Mouse (Mus musculus) MEL (cell line): ENCODE measurements around the gene Tbc1d2b. TPM values are rescaled to one million over a fixed set of nuclear protein-coding genes. Genes with fewer than 3 reads are reported as not detected.

Source experiments
- DNase-seq: peaks from one replicate; pipeline ENCODE4 v3.0.0; 2011; ENCODE audit warnings: low read depth, low spot score
- H3K27ac ChIP-seq: 2 replicates; pipeline ENCODE4 v1.5.1; 2012; ENCODE audit warnings: low read depth, mild to moderate bottlenecking, control low read depth, low read length, moderate library complexity; ENCODE audit not compliant: control insufficient read depth
- H3K27me3 ChIP-seq, 2 experiments: fragments of 150-350 bp in 1 of 2; sonication (generic) in 1 of 2; 2 replicates each; pipeline ENCODE4 v1.6.1; 2012; ENCODE audit warnings: low read length in 2 of 2, mild to moderate bottlenecking in 2 of 2, improper control_type of control experiment in 1 of 2, moderate library complexity in 1 of 2; ENCODE audit not compliant: insufficient read depth in 2 of 2, control insufficient read depth in 1 of 2
- H3K36me3 ChIP-seq, 2 experiments: 2 replicates each; pipeline ENCODE4 v1.6.1; 2012 to 2014; ENCODE audit warnings: low read length in 2 of 2, improper control_type of control experiment in 1 of 2, inconsistent platforms in 1 of 2, mild to moderate bottlenecking in 1 of 2; ENCODE audit not compliant: insufficient read depth in 2 of 2, control insufficient read depth in 1 of 2
- H3K4me1 ChIP-seq, 2 experiments: fragments of 150-350 bp in 1 of 2; sonication (generic) in 1 of 2; 2 replicates each; pipeline ENCODE4 v1.6.1; 2012; ENCODE audit warnings: low read length in 2 of 2, improper control_type of control experiment in 1 of 2, mild to moderate bottlenecking in 1 of 2; ENCODE audit not compliant: insufficient read depth in 2 of 2, control insufficient read depth in 1 of 2
- H3K4me3 ChIP-seq, 2 experiments: fragments of 150-350 bp in 1 of 2; sonication (generic) in 1 of 2; 2 replicates each; pipeline ENCODE4 v1.5.1; 2012; ENCODE audit warnings: low read depth in 2 of 2, low read length in 2 of 2, mild to moderate bottlenecking in 2 of 2, moderate library complexity in 2 of 2, control low read depth in 1 of 2, improper control_type of control experiment in 1 of 2; ENCODE audit not compliant: control insufficient read depth in 1 of 2, insufficient read depth in 1 of 2
- H3K79me2 ChIP-seq: 2 replicates; pipeline ENCODE4 v1.6.1; 2012; ENCODE audit warnings: mild to moderate bottlenecking, low read length, moderate library complexity; ENCODE audit not compliant: control insufficient read depth, poor library complexity, insufficient read depth
- H3K9ac ChIP-seq: 2 replicates; pipeline ENCODE4 v1.6.1; 2012; ENCODE audit warnings: low read depth, mild to moderate bottlenecking, control low read depth, low read length, moderate library complexity; ENCODE audit not compliant: control insufficient read depth, poor library complexity, severe bottlenecking
- H3K9me3 ChIP-seq: fragments of 150-350 bp; sonication (generic); replicated peaks from 2 replicates; pipeline ENCODE4 v1.6.1; 2012; ENCODE audit warnings: mild to moderate bottlenecking, low read length, improper control_type of control experiment, moderate library complexity; ENCODE audit not compliant: insufficient read depth
- BHLHE40 ChIP-seq: IDR thresholded peaks from 2 replicates; pipeline ENCODE4 v1.6.1; 2012; ENCODE audit warnings: low read depth, mild to moderate bottlenecking, inconsistent platforms, low read length, improper control_type of control experiment, borderline replicate concordance
- CHD1 ChIP-seq: IDR thresholded peaks from 2 replicates; pipeline ENCODE4 v1.6.1; 2012; ENCODE audit warnings: low read depth, mild to moderate bottlenecking, inconsistent platforms, low read length, improper control_type of control experiment
- CTCF ChIP-seq, 3 experiments: IDR thresholded peaks in 2 of 3; conservative IDR thresholded peaks in 1 of 3; 2 replicates each; pipeline ENCODE4 v1.5.1; 2011 to 2012; ENCODE audit warnings: low read length in 3 of 3, low read depth in 2 of 3, mild to moderate bottlenecking in 2 of 3, improper control_type of control experiment in 1 of 3, inconsistent platforms in 1 of 3, mixed read lengths in 1 of 3, moderate library complexity in 1 of 3; ENCODE audit not compliant: control insufficient read depth in 1 of 3, insufficient read depth in 1 of 3, poor library complexity in 1 of 3, severe bottlenecking in 1 of 3
- ELF1 ChIP-seq: IDR thresholded peaks from 2 replicates; pipeline ENCODE4 v1.6.1; 2014; ENCODE audit warnings: low read depth, mild to moderate bottlenecking, inconsistent platforms, low read length, improper control_type of control experiment, moderate library complexity
- EP300 ChIP-seq, 2 experiments: IDR thresholded peaks; 2 replicates each; pipeline ENCODE4 v1.6.1; 2011; ENCODE audit warnings: improper control_type of control experiment in 2 of 2, low read length in 2 of 2, low read depth in 1 of 2, mild to moderate bottlenecking in 1 of 2
- ETS1 ChIP-seq: IDR thresholded peaks from 2 replicates; pipeline ENCODE4 v1.6.1; 2012; ENCODE audit warnings: low read depth, mild to moderate bottlenecking, inconsistent platforms, low read length, improper control_type of control experiment, moderate library complexity
- GABPA ChIP-seq: IDR thresholded peaks from 2 replicates; pipeline ENCODE4 v1.6.1; 2012; ENCODE audit warnings: low read depth, mild to moderate bottlenecking, inconsistent platforms, low read length, improper control_type of control experiment, moderate library complexity
- GATA1 ChIP-seq: IDR thresholded peaks from 2 replicates; pipeline ENCODE4 v1.6.1; 2011; ENCODE audit warnings: low read depth, low read length, improper control_type of control experiment
- JUND ChIP-seq: IDR thresholded peaks from 2 replicates; pipeline ENCODE4 v1.6.1; 2011; ENCODE audit warnings: low read depth, mild to moderate bottlenecking, improper control_type of control experiment, low read length
- KAT2A ChIP-seq: conservative IDR thresholded peaks from 2 replicates; pipeline ENCODE4 v1.6.1; 2012; ENCODE audit warnings: low read depth, low read length, improper control_type of control experiment, inconsistent platforms
- MAFK ChIP-seq: IDR thresholded peaks from 2 replicates; pipeline ENCODE4 v1.6.1; 2011; ENCODE audit warnings: low read depth, mild to moderate bottlenecking, low read length, improper control_type of control experiment, borderline replicate concordance
- MXI1 ChIP-seq: IDR thresholded peaks from 2 replicates; pipeline ENCODE4 v1.6.1; 2011; ENCODE audit warnings: mild to moderate bottlenecking, low read depth, low read length, improper control_type of control experiment
- MYB ChIP-seq: IDR thresholded peaks from 2 replicates; pipeline ENCODE4 v1.6.1; 2011; ENCODE audit warnings: mild to moderate bottlenecking, low read depth, low read length, improper control_type of control experiment
- MYC ChIP-seq: IDR thresholded peaks from 2 replicates; pipeline ENCODE4 v1.6.1; 2011; ENCODE audit warnings: low read depth, mild to moderate bottlenecking, low read length, improper control_type of control experiment, moderate library complexity
- NELFE ChIP-seq: IDR thresholded peaks from 2 replicates; pipeline ENCODE4 v1.6.1; 2011; ENCODE audit warnings: low read depth, low read length, improper control_type of control experiment
- NRF1 ChIP-seq: IDR thresholded peaks from 2 replicates; pipeline ENCODE4 v1.6.1; 2014; ENCODE audit warnings: low read depth, mild to moderate bottlenecking, inconsistent platforms, low read length, improper control_type of control experiment, moderate library complexity; ENCODE audit not compliant: poor library complexity, insufficient read depth, severe bottlenecking
- RCOR1 ChIP-seq: IDR thresholded peaks from 2 replicates; pipeline ENCODE4 v1.6.1; 2012; ENCODE audit warnings: low read depth, mild to moderate bottlenecking, inconsistent platforms, low read length, improper control_type of control experiment
- TAL1 ChIP-seq: IDR thresholded peaks from 2 replicates; pipeline ENCODE4 v1.6.1; 2012; ENCODE audit warnings: mild to moderate bottlenecking, inconsistent platforms, low read length, moderate library complexity, mixed read lengths
- UBTF ChIP-seq: IDR thresholded peaks from 2 replicates; pipeline ENCODE4 v1.6.1; 2012; ENCODE audit warnings: low read depth, mild to moderate bottlenecking, inconsistent platforms, low read length, improper control_type of control experiment, moderate library complexity, borderline replicate concordance; ENCODE audit not compliant: insufficient read depth
- ZC3H11A ChIP-seq: IDR thresholded peaks from 2 replicates; pipeline ENCODE4 v1.6.1; 2012; ENCODE audit warnings: low read depth, mild to moderate bottlenecking, inconsistent platforms, low read length, improper control_type of control experiment
- ZKSCAN1 ChIP-seq: IDR thresholded peaks from 2 replicates; pipeline ENCODE4 v1.6.1; 2012; ENCODE audit warnings: low read depth, mild to moderate bottlenecking, inconsistent platforms, low read length, improper control_type of control experiment, moderate library complexity
- polyA plus RNA-seq, 2 experiments: library from polyadenylated mRNA; stranded (reverse) in 1 of 2; unstranded in 1 of 2; fragments of >175 nt in 1 of 2; fragments of >200 nt in 1 of 2; gene quantifications; 2 replicates each; pipeline versions ENCODE4 v1.2.1 to v1.2.4; 2012; ENCODE audit warnings: low replicate concordance in 2 of 2, low read depth in 1 of 2; ENCODE audit not compliant: insufficient read length in 2 of 2, insufficient read depth in 1 of 2, missing spikeins in 1 of 2
- total RNA-seq: library from RNA; depleted of rRNA; stranded (reverse); fragments of 300-350 nt; gene quantifications from 2 replicates; pipeline ENCODE4 v1.2.3, GENCODE M21; 2012

Gene Tbc1d2b
- total and polyA plus RNA-seq, 3 experiments: 7.1 to 12.6 TPM; not detected in 1

DNA sequence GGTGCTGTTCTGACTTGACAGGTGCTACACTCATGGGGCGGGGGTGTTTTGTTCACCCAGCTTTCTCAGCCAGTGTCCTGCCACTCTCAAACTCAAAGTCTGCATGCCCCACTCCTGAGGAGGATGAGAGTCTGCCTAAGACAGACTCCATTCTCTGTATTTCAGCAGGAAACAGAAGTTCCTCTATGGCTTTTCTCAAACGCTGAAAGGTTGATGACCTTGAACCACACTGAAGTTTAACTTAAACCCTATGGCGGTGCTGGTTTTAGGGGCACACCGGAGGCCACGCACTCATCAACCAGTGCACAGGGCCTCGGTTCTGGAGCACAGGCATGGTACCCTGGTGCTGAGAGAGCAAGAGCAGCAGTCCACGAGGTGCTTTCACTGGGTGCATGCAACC lies 13.4 kb downstream of the Tbc1d2b start (continued):
- no peak for TF ChIP-seq MXI1

DNA sequence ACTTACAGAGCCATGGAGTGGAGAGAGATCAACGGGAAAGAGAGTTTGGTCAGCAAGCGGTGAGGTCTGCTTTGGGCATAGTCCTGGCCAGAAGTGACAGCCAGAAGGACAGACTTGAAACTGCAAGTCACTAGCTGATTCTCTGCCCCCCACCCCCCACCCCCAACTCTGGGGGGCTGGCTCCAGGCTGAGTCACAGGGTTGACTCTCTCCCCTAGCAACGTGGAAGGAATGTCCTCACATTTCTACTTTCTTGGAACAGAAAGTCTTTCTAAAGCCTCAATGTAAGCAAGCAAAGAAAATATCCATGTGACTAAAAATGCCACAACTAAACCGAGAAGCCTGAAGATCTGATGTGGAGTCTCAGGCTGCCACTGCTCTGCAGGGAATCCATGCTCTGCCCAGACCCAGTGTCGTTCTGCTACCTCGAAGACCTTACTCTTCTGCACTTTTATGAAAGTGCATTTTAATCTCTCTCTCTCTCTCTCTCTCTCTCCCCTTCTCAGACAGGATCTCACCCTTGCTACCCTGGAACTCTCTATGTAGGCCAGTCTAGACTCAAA lies 14.7 kb downstream of the Tbc1d2b start:
- H3K4me1 ChIP-seq: peaks cover 37 to 44% of the 10 kb centered on the region in 2 experiments
- H3K4me3 ChIP-seq: no peak overlapping the region
- H3K36me3 ChIP-seq: peaks cover 2 to 49% of the 10 kb centered on the region in 2 experiments
- no peaks in the 10 kb centered on the region for H3K27me3 ChIP-seq
- TF ChIP-seq BHLHE40: no peak
- TF ChIP-seq ZKSCAN1: no peak
- no peak for TF ChIP-seq RCOR1
- no peak for TF ChIP-seq EP300 (IDR thresholded peaks at IDR 0.05; ENCODE audit: low read depth in 1 of 2, low read length in 2 of 2)
- no peak for TF ChIP-seq GATA1
- TF ChIP-seq GABPA: no peak
- no peak for TF ChIP-seq CTCF (IDR thresholded peaks at IDR 0.05 in 2 of 3, conservative IDR thresholded peaks at IDR 0.05 in 1 of 3; ENCODE audit: control insufficient read depth in 1 of 3, insufficient read depth in 1 of 3, low read depth in 2 of 3, low read length in 3 of 3, poor library complexity in 1 of 3, severe bottlenecking in 1 of 3)
- no peak for TF ChIP-seq MYB
- no peak for TF ChIP-seq ZC3H11A
- TF ChIP-seq ETS1: no peak
- TF ChIP-seq CHD1: no peak
- TF ChIP-seq MAFK: no peak
- TF ChIP-seq UBTF: no peak
- TF ChIP-seq, all 39 proteins: peak for 0
- peaks cover 17% of the 10 kb centered on the region; the same call in 1 of the 2 replicates for H3K79me2 ChIP-seq
- H3K9me3 ChIP-seq: no peaks in the 10 kb centered on the region
- H3K27ac ChIP-seq: no peak overlapping the region
- DNase-seq: no peak
- H3K9ac ChIP-seq: no peak overlapping the region

DNA sequence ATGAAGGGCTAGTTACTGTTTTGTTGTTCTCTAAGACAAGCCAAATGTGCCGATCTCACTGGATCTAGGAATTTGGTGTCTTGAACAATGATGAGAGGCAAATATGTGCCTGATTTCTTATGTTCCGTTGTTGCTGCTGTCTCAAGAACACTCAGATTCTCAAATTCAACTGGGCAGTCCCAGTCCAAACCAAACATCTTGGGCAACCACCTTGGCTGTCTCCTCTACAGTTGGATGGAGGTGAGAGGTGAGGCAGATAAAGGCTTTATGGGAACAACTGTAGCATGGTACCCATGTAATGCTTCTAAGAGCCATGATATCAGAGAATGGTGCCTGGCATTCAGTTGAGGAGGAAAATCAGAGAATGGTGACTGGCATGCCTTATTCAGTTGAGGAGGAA lies 17.4 kb downstream of the Tbc1d2b start:
- peaks cover 9% of the 10 kb centered on the region; the same call in 1 of the 2 replicates for H3K79me2 ChIP-seq
- peaks cover 31 to 45% of the 10 kb centered on the region in 2 experiments for H3K4me1 ChIP-seq
- no peaks in the 10 kb centered on the region for H3K27me3 ChIP-seq
- no peaks in the 10 kb centered on the region for H3K9me3 ChIP-seq
- DNase-seq: no peak
- TF ChIP-seq ETS1: no peak
- TF ChIP-seq MYC: no peak
- no peak for TF ChIP-seq JUND
- TF ChIP-seq ELF1: no peak
- no peak for TF ChIP-seq NELFE
- TF ChIP-seq KAT2A: no peak
- TF ChIP-seq EP300 (IDR thresholded peaks at IDR 0.05; ENCODE audit: low read depth in 1 of 2, low read length in 2 of 2): no peak
- no peak for TF ChIP-seq TAL1
- TF ChIP-seq NRF1: no peak
- H3K4me3 ChIP-seq: no peak overlapping the region
- H3K27ac ChIP-seq: no peak overlapping the region
- H3K36me3 ChIP-seq: peaks cover 1 to 51% of the 10 kb centered on the region in 2 experiments; a peak in 3 of 4 replicates
- H3K9ac ChIP-seq: no peak overlapping the region
